Mouse (Mus musculus) bone marrow, adult 2 months (tissue): Measurements from ENCODE around the gene Cib1.

ENCODE experiments used
- CTCF ChIP-seq: fragments of 200-500 bp; IDR thresholded peaks from 2 replicates; pipeline ENCODE4 v1.5.1; 2011; ENCODE audit warnings: low read length, control low read depth; ENCODE audit not compliant: control insufficient read depth, insufficient read depth
- POLR2A ChIP-seq: fragments of 200-500 bp; IDR thresholded peaks from 2 replicates; pipeline ENCODE4 v1.6.1; 2011; ENCODE audit warnings: low read depth, mild to moderate bottlenecking, control low read depth, low read length, borderline replicate concordance; ENCODE audit not compliant: control insufficient read depth

DNA sequence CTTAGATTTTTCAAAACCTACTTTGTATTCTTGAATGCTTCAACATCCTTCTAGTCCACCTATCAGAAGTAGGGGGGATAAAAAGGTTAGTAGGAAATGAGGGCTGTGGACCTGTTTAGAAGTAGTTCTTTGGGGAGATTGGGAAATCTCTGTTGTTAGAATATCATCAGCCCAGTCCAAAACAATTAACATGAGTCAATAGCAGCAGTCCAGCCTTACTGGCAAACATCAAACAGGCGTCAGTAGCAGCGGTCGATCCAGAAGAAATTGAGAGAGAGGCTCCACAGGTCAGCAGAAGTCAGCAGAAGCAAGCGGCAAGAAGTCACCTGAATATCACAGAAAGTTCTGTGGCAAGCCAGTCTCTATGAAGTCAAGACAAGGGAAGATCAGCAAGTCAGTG lies 12.2 kb upstream of the Cib1 start:
- TF ChIP-seq CTCF = no peak
- no peak for TF ChIP-seq POLR2A
